Mouse (Mus musculus): ENCODE measurements around the gene Sprr2a2.
"Not testable (repeated sequence)": the region's sequence is repeated elsewhere in the genome, so short reads cannot be mapped to it uniquely, and the experiment has no call there.

- TF ChIP-seq POLR2A (IDR thresholded peaks at IDR 0.05; ENCODE audit: insufficient read depth, low read depth, low read length); CTCF (IDR thresholded peaks at IDR 0.05); EP300 (IDR thresholded peaks at IDR 0.05; ENCODE audit: insufficient read depth, low read depth, low read length): not testable (repeated sequence)
These were observed 34.7 kb downstream of the Sprr2a2 start for GRCm38 (mm10) chr3:92250450-92250849.

Measured in heart, adult 2 months (tissue).